Mouse (Mus musculus) heart, postnatal 36 days (tissue): ENCODE results near the gene Olfr51. TPM values are rescaled to one million over a fixed set of nuclear protein-coding genes. Genes with fewer than 3 reads are reported as not detected.
"Not testable (repeated sequence)": the region's sequence is repeated elsewhere in the genome, so short reads cannot be mapped to it uniquely, and the experiment has no call there.

Experiments
- DNase-seq, 2 experiments: peaks; one replicate each; pipeline ENCODE4 v3.0.0; 2021 to 2022
- intact Hi-C: fragments of 180-260 bp; cut with DNase I; formaldehyde crosslinking; loops from one replicate; pipeline ENCODE4 v1.15.1; 2025
- total RNA-seq, 2 experiments: library from RNA; stranded (reverse); gene quantifications; 2 replicates each; pipeline ENCODE4 v1.2.3; 2021

Gene Olfr51
- total RNA-seq = not detected

- no peak for DNase-seq
- intact Hi-C loops = no loop called here
Measured at GRCm38 (mm10) chr11:51003296-51003695, at the start of gene Olfr51. Gene Olfr51 (plus strand): TSS chr11:51003596.

DNA sequence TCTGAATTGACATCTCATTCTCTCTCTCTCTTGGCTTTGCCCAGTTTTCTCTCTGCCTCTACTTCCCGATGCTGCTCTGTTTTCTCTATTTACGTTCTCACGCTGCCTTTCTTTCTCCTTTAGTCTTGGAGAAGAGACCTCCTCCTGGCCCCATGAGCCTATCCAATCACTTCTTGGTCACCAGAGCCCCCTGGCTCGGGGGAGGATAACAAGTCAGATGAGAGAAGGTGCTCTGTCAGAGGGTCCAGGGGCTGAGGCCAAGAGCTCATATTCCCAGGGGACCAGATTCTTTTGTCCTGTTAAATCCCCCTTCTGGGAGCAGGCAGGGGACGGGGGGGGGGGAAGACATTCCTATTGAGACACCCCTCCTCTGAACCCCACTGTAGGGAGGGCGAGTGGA is 49.7 kb upstream of the Olfr51 start, which contains the start of gene Prop1:
Prop1 (minus strand) TSS at position 101 of the 400 bp plus-strand sequence.
- intact Hi-C loops = no loop called here
- no peak for DNase-seq

- intact Hi-C loops = no loop called here
- no peak for DNase-seq
Measured at GRCm38 (mm10) chr11:50964886-50965285, 38.5 kb upstream of the Olfr51 start.

GRCm38 (mm10) chr11:50966230-50966629 is 37.2 kb upstream of the Olfr51 start, which contains the start of gene Olfr1378:
Gene Olfr1378 (plus strand): TSS chr11:50966530.
- DNase-seq = no peak
- intact Hi-C loops = no loop called here

GRCm38 (mm10) chr11:50977216-50977615 is 26.2 kb upstream of the Olfr51 start:
- intact Hi-C loops = no loop called here
- no peak for DNase-seq

- no peak for DNase-seq
- intact Hi-C loops = no loop called here
Measured at GRCm38 (mm10) chr11:50981667-50982066, 21.7 kb upstream of the Olfr51 start, which contains the start of gene Olfr1377. Gene Olfr1377 (plus strand): TSS chr11:50981967.

DNA sequence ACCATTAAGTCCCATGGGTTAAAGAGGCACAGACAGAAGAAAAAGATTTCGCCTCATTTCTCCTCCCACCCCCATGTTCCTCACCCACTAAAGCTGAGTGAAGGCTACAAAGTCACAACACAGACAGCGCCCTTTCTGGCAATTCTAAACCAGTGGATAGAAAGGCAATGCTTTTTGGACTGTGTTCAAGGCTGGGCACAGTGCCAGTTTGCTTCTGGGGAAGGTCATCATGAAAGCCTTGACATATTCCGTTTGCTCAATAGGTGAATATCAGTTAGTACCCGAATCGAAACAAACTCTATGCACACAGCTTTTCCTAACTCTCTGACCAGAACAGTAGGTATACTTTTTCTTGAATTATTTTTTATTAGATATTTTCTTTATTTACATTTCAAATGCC is 8.4 kb downstream of the Olfr51 start:
- intact Hi-C loops = no loop called here
- peak; percentile 5 to 22 for DNase-seq

GRCm38 (mm10) chr11:51013936-51014335 is 10.5 kb downstream of the Olfr51 start, which contains the start of gene Olfr54:
Gene Olfr54 (plus strand): TSS chr11:51014236.
- intact Hi-C loops = no loop called here
- DNase-seq = no peak

DNA sequence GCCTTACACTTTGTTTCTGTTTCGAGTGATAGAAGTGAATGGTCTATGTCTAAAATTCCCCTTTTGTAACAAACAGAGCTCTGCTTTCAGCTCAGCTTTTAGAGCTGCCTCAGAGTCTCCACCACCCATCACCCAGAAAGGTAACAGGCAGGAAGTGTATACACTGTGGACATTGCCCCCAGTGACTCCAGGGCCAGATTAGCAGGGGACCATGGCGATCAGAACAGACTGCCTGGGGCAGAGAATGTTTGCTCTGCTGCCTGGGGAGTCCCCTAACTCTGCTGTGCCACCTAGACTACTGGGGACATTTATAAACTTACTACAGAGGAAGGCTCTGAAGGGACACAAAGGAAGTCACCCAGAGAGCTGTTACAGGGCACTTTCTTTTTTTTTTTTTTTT is 12.9 kb downstream of the Olfr51 start:
- no peak for DNase-seq
- intact Hi-C loops = no loop called here

GRCm38 (mm10) chr11:51026811-51027210 is 23.4 kb downstream of the Olfr51 start:
- DNase-seq, intact Hi-C loops: not testable (repeated sequence)

DNA sequence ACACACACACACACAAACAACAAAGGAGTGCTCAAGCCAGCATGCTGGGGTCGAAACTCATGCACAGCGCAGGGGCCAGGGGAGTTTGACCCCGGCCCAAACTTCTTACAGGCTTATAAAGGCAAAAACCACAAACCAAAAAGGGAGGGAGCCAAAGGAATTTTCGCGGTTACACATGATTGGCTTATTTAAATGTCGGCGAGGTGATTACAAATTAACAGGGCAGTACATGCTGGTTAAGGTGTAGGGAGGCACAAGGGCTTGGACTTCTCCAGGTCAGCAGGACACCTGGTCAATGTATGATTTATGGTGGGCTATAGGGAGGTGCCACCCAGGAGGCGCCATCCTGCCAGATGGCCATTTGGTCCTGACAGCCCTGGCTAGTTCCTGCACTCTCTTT is 26.0 kb downstream of the Olfr51 start:
- DNase-seq, intact Hi-C loops: not testable (repeated sequence)

GRCm38 (mm10) chr11:51030225-51030624 is 26.8 kb downstream of the Olfr51 start:
- intact Hi-C loops = loop anchor here (10.0 kb wide), 1 partner anchor 585 kb away; no protein-coding TSS in a partner anchor
- no peak for DNase-seq

- intact Hi-C loops = loop anchor here (1.0 to 10.0 kb wide), 2 partner anchors 93 to 588 kb away; no protein-coding TSS in a partner anchor
- DNase-seq = peak; percentile 4 to 11
Measured at GRCm38 (mm10) chr11:51032851-51033250, 29.5 kb downstream of the Olfr51 start.

GRCm38 (mm10) chr11:51034141-51034540 is 30.7 kb downstream of the Olfr51 start:
- intact Hi-C loops = loop anchor here (10.0 kb wide), 1 partner anchor 589 kb away; no protein-coding TSS in a partner anchor
- not testable (repeated sequence) for DNase-seq

DNA sequence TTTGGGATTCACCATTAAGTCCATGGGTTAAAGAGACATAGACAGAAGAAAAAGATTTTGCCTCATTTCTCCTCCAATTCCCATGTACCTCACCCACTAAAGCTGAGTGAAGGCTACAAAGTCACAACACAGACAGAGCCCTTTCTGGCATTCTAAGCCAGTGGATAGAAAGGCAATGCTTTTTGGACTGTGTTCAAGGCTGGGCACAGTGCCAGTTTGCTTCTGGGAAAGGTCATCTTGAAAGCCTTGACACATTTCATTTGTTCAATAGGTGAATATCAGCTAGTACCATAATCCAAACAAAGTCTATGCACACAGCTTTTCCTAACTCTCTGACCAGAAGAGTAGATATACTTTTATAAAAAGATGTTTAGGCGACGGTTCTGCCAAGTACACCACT is 32.6 kb downstream of the Olfr51 start:
- DNase-seq = peak in 1 of 2 experiments; percentile 3
- intact Hi-C loops = loop anchor here (10.0 kb wide), 1 partner anchor 591 kb away; no protein-coding TSS in a partner anchor

DNA sequence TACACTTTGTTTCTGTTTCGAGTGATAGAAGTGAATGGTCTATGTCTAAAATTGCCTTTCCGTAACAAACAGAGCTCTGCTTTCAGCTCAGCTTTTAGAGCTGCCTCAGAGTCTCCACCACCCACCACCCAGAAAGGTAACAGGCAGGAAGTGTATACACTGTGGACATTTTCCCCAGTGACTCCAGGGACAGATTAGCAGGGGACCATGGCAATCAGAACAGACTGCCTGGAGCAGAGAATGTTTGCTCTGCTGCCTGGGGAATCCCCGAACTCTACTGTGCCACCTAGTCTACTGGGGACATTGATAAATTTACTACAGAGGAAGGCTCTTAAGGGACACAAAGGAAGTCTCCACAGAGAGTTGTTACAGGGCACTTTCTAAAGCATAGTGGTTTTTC is 41.4 kb downstream of the Olfr51 start:
- DNase-seq, intact Hi-C loops: not testable (repeated sequence)

DNA sequence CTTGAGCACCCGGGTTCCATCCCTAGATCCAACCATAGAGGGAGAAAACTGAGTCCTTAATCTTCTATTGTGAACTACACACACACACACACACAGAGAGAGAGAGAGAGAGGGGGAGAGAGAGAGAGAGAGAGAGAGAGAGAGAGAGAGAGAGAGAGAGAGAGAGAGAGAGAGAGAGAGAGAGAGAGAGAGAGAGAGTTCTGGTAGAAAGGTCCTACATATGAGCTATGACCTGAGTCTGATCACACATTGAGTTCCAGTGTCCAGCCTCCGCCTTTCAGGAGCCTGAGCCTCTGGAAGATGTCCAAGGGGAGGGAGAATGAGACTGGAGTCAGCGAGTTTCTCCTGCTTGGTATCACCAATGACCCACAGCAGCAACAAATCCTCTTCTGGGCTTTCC is 44.4 kb downstream of the Olfr51 start, which contains the start of gene Olfr1375:
Olfr1375 (plus strand) TSS at position 301 of the 400 bp plus-strand sequence.
- intact Hi-C loops = not testable (repeated sequence)

GRCm38 (mm10) chr11:51051678-51052077 is 48.3 kb downstream of the Olfr51 start:
- DNase-seq = no peak
- intact Hi-C loops = no loop called here

More for the DNA sequence above, 44.4 kb downstream of the Olfr51 start, which contains the start of gene Olfr1375:
- DNase-seq = not testable (repeated sequence)

DNA sequence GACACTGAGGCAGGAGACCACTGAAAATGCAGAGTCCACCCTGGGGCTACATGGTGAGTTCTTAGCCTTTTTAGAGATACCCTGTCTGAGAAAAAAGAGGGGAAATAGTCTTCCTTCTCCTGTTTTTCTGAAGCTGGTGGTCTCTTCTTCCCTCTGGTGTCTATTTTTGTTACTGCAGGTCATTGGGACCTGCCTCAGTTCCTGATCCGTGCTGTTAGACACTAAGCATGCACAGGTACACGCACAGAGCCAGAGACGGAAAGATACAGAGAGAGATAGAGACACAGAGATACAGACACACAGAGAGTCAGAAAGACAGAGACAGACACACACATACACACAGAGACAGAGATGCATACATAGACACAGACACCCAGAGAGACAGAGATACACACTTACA is 49.8 kb downstream of the Olfr51 start:
- intact Hi-C loops = no loop called here
- DNase-seq = no peak

DNA sequence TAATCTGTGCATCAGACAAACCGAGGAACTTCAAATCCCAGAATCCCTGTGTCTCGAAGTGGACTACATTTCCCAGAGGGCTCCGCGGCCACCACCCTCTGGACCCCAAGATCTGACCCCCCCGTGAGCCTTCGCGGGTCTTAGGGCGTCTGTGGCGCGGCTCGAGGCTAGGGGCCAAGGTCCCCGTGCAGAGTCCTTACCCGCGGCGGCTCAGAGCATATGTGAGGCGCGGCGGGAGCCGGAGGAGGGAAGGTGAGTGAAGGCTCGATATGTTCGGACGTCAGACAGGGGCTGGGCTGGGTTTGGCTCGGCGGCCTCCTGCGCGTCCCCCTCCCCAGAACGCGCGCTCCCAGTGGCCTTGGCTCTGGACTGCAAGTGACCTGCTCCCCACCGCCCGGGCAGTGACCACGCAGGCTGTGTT is 55.8 kb downstream of the Olfr51 start, which contains the start of gene Zfp354a:
Zfp354a (plus strand) TSS at position 107 of the 421 bp plus-strand sequence.
- intact Hi-C loops = loop anchor here (2.0 kb wide), 2 partner anchors 128 to 232 kb away; partner anchors contain the start of genes Zfp354b and Zfp354c
- DNase-seq = peak; percentile 70
